Mouse (Mus musculus) c-Kit-positive CD71-positive TER-119-negative erythroid progenitor cells, embryonic 14.5 days (primary cell): Measurements from ENCODE around the gene Ap5s1.
A peak's percentile ranks its signal among the peaks of the same experiment; 100 is the strongest.

Source experiments
- DNase-seq: peaks from one replicate; pipeline ENCODE4 v3.0.0-alpha.2; 2013; ENCODE audit warnings: low read depth

Ap5s1 gene

GRCm38 (mm10) chr2:131206778-131207177 lies at the start of gene Ap5s1:
TSS of gene Ap5s1 (plus strand) at chr2:131207078.
- DNase-seq = no peak

- DNase-seq = peak; percentile 63
Measured at GRCm38 (mm10) chr2:131159491-131159910, 47.4 kb upstream of the Ap5s1 start.

- peak; percentile 99 for DNase-seq
Measured at GRCm38 (mm10) chr2:131159938-131160581, 46.8 kb upstream of the Ap5s1 start, which contains the start of gene 1700037H04Rik. TSS of gene 1700037H04Rik (minus strand) at chr2:131160081.

GRCm38 (mm10) chr2:131160671-131161111 lies 46.2 kb upstream of the Ap5s1 start:
- DNase-seq = peak; percentile 42

GRCm38 (mm10) chr2:131163924-131164323 lies 43.0 kb upstream of the Ap5s1 start:
- DNase-seq = no peak

- DNase-seq = no peak
Measured at GRCm38 (mm10) chr2:131166172-131166571, 40.7 kb upstream of the Ap5s1 start.

- DNase-seq = no peak
Measured at GRCm38 (mm10) chr2:131167984-131168383, 38.9 kb upstream of the Ap5s1 start.

- no peak for DNase-seq
Measured at GRCm38 (mm10) chr2:131168914-131169313, 38.0 kb upstream of the Ap5s1 start.

- DNase-seq = no peak
Measured at GRCm38 (mm10) chr2:131170936-131171335, 35.9 kb upstream of the Ap5s1 start.

- no peak for DNase-seq
Measured at GRCm38 (mm10) chr2:131171401-131172104, 35.3 kb upstream of the Ap5s1 start.

GRCm38 (mm10) chr2:131172322-131172721 lies 34.6 kb upstream of the Ap5s1 start:
- DNase-seq = no peak

- peak; percentile 79 for DNase-seq
Measured at GRCm38 (mm10) chr2:131174700-131175099, 32.2 kb upstream of the Ap5s1 start.

GRCm38 (mm10) chr2:131175286-131175944 lies 31.5 kb upstream of the Ap5s1 start:
- DNase-seq = no peak

- no peak for DNase-seq
Measured at GRCm38 (mm10) chr2:131175945-131176309, 31.0 kb upstream of the Ap5s1 start.

- DNase-seq = no peak
Measured at GRCm38 (mm10) chr2:131176491-131176890, 30.4 kb upstream of the Ap5s1 start.

GRCm38 (mm10) chr2:131177932-131178331 lies 28.9 kb upstream of the Ap5s1 start:
- DNase-seq = no peak

GRCm38 (mm10) chr2:131178828-131179245 lies 28.0 kb upstream of the Ap5s1 start:
- DNase-seq = no peak

GRCm38 (mm10) chr2:131179246-131179886 lies 27.5 kb upstream of the Ap5s1 start:
- no peak for DNase-seq

- DNase-seq = no peak
Measured at GRCm38 (mm10) chr2:131179990-131180587, 26.8 kb upstream of the Ap5s1 start, which contains the start of gene Cenpb. TSS of gene Cenpb (minus strand) at chr2:131180067.

- no peak for DNase-seq
Measured at GRCm38 (mm10) chr2:131186343-131186742, 20.5 kb upstream of the Ap5s1 start.

GRCm38 (mm10) chr2:131186771-131187601 lies 19.9 kb upstream of the Ap5s1 start, which contains the start of the genes Cdc25b and Spef1:
TSS of gene Cdc25b (plus strand) at chr2:131186949.
TSS of gene Spef1 (minus strand) at chr2:131187282.
- DNase-seq = no peak
